Mouse (Mus musculus) C3H10T1/2 (cell line): ENCODE data around the gene Antxr2. TPM values are rescaled to one million over a fixed set of nuclear protein-coding genes. Genes with fewer than 3 reads are reported as not detected.

Source experiments
- polyA plus RNA-seq, 2 experiments: library from polyadenylated mRNA; unstranded; fragments of >200 nt; fragmentation: generic; extraction: Trizol; gene quantifications; one replicate each; pipeline ENCODE4 v1.2.1; 2012; ENCODE audit warnings: missing spikeins in 2 of 2

Gene Antxr2
- polyA plus RNA-seq, result 1 to 10 TPM in 1 of 2 experiments, under 1 TPM in 1; 0.57 to 6.1 TPM

GRCm38 (mm10) chr5:98030902-98031641, at the start of gene Antxr2:
TSS of gene Antxr2 (minus strand) at chr5:98031043.

Other genes starting within 250 kb of the Antxr2 start
- gene Prdm8, start 136.2 kb upstream of the Antxr2 start, polyA plus RNA-seq, result not detected
- gene Fgf5, start 223.1 kb upstream of the Antxr2 start, polyA plus RNA-seq, result not detected